Mouse (Mus musculus) CD4-positive, CD25-positive, alpha-beta regulatory T cell, adult 4 months (primary cell): ENCODE measurements around the gene Olfr763. TPM values are rescaled to one million over a fixed set of nuclear protein-coding genes. Genes with fewer than 3 reads are reported as not detected.
A peak's percentile ranks its signal among the peaks of the same experiment; 100 is the strongest.
"Not testable (repeated sequence)": the region's sequence is repeated elsewhere in the genome, so short reads cannot be mapped to it uniquely, and the experiment has no call there.

ENCODE experiments used
- ATAC-seq: one replicate; pipeline ENCODE4 v1.8.0; 2017
- polyA plus RNA-seq, 2 experiments: library from polyadenylated mRNA; unstranded; fragments of 100-300 nt; shearing (Covaris generic); gene quantifications; one replicate each; pipeline ENCODE4 v1.2.1; 2017

Olfr763 gene
- not detected for polyA plus RNA-seq

- no peak for ATAC-seq
Measured at GRCm38 (mm10) chr10:129010288-129010841, at the start of gene Olfr763. Gene Olfr763 (plus strand): TSS chr10:129010791.

GRCm38 (mm10) chr10:128964961-128965360, 45.6 kb upstream of the Olfr763 start:
- ATAC-seq, result no peak

DNA sequence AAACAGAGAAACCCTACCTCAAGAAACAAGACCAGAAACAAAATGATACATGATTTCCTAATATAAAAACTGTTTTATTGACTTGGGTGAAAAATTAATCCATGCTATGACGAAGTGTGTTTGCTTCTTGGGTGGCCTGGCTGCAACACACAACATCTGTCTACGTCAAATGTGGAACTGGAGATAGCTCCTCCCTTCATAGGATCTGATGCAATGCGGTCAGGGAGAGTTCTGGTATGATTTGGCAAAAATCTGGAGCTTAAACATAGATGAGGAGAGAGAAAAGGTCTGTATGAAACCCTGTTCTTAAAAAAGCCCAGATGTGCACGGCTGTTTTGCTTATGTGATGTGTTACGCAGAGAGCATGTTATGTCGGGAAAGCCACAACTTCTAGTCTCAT, 44.7 kb upstream of the Olfr763 start:
- ATAC-seq, result no peak

DNA sequence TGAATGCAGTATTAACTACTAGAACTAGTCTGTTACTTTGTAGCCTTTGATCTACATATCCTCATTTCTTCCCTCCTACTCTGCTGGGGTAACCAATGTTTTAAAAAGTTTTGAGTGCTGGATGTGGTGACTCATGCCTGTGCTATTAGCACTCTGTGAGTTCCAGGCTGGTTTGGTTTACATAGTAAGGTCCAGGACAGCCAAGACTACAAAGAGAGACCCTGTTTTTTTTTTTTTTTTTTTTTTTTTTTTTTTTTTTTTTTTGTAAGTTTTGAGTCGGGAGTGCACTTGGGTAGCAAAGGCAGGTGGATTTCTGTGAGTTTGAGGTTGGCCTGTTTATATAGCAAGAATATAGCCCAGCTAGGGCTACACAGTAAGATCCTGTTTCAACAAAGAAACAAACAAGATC, 42.2 kb upstream of the Olfr763 start:
- ATAC-seq, result no peak

DNA sequence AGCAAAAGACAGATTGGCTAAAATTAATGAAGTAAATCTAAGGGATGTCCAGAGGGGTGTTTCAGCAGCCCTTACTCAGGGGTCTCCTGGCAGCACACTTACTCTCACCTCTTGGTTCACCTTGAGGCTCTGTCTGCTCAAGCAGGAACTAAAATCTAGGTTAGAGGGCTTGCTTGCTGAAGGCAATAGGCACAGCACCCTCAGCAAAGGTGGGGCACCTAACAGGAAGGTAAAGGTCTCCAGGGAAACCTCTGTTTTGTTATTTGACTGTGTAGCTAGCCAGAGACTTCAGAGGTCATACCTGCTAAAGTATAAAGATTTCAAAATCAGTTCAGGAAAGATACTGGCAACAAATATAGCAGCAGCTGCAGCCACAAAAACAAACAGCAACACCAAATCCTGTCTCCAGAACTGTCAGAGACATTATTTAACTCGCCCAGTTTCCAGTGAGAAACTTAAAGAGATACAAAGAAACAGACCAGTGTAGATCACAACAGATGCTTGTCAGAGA, 39.8 kb upstream of the Olfr763 start:
- no peak for ATAC-seq

DNA sequence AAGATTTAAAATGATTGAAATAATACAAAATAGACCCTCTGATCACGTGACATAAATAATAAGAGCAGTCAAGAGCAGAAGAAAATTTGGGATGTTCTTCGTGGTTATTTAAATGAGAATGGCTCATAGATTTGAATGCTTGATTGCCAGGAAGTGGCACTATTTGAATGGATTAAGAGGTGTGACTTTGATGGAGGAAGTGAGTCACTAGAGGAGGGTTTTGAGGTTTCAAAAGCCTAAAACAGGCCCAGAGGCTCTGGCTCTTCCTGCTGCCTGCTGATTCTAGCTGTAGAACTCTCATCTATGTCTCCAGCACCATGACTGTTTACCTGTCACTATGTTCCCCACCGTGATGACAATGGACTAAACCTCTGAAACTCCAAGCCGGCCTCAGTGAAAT, 37.8 kb upstream of the Olfr763 start:
- no peak for ATAC-seq

DNA sequence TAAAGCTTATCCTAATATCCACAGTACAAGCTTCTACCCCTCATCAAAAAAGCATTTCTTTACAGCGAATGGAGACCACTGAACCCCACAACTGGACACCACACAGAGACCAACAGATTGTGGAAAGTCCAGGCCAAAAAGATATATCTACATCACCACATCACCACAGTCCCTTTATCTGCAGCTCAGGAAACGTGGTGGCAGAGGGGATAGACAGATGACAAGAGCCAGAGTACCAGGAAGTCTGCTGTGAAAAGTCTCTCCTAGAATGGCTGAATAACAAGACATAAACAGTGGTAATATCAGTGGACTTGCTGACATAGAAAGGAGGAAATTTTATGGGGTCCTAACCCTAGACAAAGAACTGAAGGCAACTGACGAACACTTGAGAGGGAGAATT, 34.2 kb upstream of the Olfr763 start:
- ATAC-seq, result no peak

DNA sequence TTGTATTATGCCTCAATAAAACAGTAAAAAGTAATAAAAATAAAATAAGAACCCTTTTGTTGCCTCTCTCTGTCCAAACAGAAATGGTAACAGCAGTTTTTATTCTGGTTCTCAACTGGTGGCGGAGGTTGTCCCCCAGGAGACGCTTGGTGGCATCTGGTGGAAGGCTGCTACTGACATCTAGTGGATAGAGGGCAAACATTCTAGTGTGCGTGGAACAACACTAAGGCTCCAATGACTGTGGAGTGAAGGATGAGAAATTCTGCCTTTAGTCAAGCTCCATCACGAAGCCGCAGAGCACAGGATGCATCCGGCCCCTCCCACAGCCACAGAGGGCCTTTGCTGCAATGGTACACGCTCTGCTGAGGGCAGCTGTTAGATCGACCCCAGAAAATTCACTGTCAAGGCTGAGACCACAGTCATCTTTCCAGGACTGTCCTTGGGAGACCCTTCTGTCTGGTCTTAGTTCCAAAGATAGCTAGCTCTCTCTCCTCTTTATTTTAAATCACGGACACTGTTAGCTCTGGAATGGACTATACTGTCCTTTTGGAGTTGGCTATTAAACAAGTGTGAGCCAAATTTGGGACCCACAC, 33.0 kb upstream of the Olfr763 start:
- peak; percentile 51 for ATAC-seq

DNA sequence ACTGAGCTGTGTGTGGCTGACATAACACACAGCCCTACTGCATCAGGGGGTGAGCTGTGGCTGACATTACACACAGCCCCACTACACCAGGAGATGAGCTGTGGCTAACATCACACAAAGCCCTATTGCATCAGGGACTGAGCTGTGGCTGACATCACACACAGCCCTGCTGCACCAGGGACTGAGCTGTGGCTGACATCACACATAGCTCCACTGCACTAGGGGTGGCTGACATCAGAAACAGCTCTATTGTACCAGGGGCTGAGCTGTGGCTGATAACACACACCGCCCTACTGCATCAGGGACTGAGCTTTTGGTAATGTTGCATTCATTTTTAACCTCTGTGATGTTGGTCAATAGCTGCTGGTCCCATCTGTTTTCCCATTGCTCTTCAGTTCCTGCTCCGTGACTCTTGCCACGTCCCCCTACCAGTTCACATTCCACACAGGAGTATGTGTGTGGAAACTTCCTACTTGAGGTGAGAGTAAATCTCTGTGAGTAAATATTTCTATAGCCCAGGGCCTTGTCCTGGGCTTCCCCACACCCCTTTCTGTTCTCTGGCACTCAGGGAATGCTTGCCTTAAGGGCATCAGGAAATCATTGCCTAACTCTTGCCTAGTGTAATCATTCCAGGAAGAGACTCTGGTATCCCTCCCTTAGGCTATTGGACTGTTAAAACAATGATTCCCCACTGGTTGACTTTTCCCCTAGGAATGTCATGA, 29.8 kb upstream of the Olfr763 start:
- no peak for ATAC-seq

GRCm38 (mm10) chr10:128989131-128989530, 21.5 kb upstream of the Olfr763 start, which contains the start of gene Olfr9:
Gene Olfr9 (plus strand): TSS chr10:128989431.
- not testable (repeated sequence) for ATAC-seq

DNA sequence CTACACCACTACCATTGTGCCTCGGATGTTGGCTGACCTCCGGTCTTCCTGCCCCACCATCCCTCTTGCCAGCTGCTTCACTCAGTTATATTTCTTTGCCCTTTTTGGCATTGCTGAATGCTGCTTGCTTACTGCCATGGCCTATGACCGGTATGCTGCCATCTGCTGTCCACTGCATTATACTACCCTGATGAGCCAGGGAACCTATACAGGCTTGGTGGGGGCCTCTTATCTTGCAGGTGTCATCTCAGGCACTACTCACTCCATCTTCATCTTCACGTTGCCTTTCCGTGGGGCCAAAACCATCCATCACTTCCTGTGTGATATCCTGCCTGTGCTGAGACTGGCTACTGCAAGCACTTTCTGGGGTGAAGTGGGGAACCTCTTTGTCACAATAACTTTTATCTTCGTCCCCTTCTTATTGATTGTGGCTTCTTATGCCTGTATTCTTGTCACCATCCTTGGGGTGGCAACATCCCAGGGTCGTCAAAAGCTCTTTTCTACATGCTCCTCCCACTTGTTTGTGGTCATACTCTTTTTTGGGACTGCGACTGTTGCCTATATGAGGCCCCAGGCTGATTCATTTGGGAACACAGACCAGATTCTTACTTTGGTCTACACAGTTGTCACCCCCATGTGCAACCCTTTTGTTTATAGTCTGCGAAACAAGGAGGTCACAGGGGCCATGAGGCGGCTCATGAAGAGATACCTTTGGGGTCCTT, 20.3 kb upstream of the Olfr763 start:
- peak; percentile 29 for ATAC-seq

- peak; percentile 51 for ATAC-seq
Measured at GRCm38 (mm10) chr10:128990994-128991393, 19.6 kb upstream of the Olfr763 start.

DNA sequence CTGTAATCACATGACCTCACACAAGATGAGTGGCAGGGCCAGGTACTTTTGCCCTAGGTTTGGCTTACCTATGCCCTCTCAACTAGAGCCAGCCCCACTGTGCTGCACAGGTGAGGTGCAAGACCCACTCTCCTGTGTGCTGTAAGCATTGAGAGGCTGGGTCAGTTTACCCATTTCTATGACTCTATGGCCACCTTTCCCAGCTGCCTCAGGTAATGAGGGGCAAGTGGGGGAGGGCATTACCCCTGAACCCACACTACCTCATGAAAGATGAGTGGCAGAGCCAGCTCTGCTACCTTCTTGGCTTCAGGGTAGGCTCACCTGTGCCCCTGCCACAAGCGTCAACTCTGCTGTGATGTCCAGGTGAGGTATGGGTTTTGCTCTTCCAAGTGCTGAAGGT, 14.8 kb upstream of the Olfr763 start:
- no peak for ATAC-seq

DNA sequence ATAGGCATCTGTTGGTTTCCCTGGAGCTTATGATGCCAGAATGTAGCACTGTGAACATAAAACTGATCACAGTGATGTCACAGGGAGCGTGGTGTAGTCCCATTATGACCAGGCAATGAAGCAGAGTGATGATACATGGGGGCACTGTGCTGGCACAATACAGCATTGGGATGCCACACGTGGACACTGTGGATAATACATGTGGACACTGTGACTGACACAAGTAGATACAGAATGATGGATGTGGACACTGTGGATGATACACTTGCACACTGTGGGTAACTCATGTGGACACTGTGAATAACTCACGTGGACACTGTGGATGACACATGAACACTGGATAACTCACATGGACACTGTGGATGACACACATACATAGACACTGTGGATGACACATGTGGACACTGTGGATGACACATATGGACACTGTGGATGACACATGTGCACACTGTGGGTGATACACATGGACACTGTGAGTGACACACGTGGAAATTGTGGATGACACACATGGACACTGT, 14.0 kb upstream of the Olfr763 start:
- ATAC-seq, result no peak

DNA sequence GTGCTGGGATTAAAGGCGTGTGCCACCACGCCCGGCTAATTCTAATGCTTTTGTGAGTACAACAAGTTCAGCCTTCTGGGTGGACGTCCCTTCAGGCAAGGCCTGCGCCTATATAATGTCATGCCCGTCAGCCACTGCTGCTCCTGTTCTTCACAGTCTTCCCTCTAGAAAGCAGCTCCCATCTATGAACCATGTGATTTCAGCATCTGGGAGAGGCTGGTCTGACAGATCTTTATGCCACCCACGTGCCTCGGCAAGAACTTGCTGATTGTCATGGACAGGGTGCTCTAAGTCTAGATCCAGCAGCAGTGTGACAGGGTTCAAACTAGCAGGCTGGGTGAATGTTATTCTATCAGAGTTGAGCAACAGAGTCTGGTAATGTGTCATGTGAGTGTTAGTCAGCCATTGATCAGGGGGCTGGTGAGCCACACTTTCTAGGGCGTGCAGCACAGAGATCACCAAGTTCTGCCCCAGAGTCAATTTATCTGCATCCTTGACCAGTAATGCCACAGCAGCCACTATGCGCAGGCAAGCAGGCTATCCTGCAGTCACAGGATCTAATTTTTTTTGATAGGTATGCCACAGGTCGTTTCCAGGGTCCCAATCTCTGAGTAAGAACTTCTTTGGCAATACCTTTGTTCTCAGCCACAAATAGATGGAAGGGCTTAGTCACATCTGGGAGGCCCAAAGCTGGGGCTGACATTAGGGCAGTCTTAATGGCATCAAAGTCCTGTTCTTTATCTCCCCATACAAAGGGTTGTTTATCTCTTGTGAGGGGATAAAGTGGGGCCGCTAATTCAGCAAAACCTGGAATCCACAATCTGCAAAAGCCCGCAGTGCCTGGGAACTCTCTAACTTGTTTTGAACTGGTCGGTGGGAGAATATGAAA, 6.3 kb upstream of the Olfr763 start:
- ATAC-seq, result no peak

- ATAC-seq, result peak; percentile 26
Measured at GRCm38 (mm10) chr10:129011511-129011910, 920 bp downstream of the Olfr763 start.

DNA sequence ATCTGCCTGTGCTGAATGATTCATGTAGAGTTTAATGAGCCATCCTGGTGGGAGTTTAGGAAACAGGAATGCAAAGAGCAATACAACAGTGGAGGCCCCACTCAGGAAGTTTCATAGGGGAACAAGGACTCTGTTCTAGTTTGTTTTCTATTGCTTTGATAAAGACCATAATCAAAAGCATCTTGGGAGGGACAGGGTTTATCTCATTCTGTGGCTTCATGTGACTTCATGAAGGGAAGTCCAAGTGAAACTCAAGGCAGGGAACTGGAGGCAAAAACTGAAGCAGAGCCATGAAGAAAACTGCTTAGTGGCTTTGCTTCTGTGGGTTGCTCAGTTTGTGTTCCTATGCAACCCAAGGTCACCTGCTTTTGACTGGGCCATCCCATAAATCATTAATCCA, 3.9 kb downstream of the Olfr763 start:
- ATAC-seq, result no peak

- no peak for ATAC-seq
Measured at GRCm38 (mm10) chr10:129023319-129023718, 12.7 kb downstream of the Olfr763 start.

DNA sequence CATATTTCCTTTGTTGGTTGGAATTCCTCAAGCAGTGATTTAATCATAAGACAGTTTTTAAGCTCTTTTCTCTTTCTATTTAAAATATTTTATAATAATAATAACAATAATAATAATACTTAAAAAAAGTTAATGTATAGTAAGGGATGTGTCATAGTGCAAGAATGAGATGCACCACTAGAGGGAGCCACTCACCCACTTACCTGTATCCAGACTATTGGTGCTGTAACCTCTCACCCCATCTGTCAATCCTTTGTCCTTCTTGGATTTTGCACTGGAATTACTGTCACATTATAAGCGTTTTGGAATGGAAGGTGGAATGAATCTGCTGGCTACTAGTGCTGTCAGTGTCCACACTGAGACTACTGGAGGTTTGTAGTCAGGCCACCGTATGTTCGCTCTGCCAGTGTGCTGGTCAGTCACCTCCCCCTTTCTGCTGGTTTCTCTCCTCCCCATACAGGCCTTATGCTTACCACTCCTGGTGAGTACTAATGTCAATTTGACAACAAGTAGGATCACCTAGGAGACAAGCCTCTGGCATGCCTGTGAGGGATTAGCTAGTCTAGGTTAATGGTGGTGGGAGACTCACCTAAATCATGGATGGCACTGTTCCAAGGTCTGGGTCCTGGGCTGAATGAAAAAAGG, 15.5 kb downstream of the Olfr763 start:
- no peak for ATAC-seq

GRCm38 (mm10) chr10:129028343-129028742, 17.8 kb downstream of the Olfr763 start:
- no peak for ATAC-seq

GRCm38 (mm10) chr10:129039796-129040195, 29.2 kb downstream of the Olfr763 start, which contains the start of gene Olfr764-ps1:
Gene Olfr764-ps1 (minus strand): TSS chr10:129039896.
- no peak for ATAC-seq
